Mouse (Mus musculus): Measurements from ENCODE around the gene Zscan4-ps1.
"Not testable (repeated sequence)": the region's sequence is repeated elsewhere in the genome, so short reads cannot be mapped to it uniquely, and the experiment has no call there.

Zscan4-ps1 gene

DNA sequence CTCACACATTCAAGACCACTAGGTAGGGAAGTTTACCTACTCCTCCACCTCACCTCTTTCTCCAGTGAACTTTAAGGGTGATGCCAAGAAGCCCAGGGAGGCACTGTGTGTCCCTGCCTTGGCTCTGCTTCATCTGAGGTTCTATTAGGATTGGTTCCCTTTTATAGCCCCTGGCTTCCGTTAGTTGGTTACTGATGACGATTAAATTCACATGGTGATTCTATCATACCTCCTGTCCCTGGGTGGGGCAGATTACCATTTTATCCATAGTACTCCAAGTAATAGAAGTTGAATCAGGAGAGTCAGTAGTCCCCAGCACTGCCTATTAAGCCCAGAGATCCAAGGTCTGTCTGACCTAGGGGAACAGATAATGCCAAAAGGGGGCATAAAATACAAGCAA is at the start of gene Zscan4-ps1:
Zscan4-ps1 (minus strand) TSS at position 101 of the 400 bp plus-strand sequence.
- not testable (repeated sequence) for H3K27me3 ChIP-seq (ENCODE audit: control insufficient read depth, insufficient read depth, low read length, poor library complexity, severe bottlenecking); DNase-seq (ENCODE audit: low read depth, low spot score); H3K36me3 ChIP-seq (ENCODE audit: control insufficient read depth, insufficient read depth, low read length, poor library complexity, severe bottlenecking)

Measured in splenic B cell, adult 2 months (primary cell).